Mouse (Mus musculus) cerebellum, adult 9-10 months (tissue): ENCODE data around the gene Cfap97d2.

ENCODE experiments used
- DNase-seq: peaks from one replicate; pipeline ENCODE4 v3.0.0; 2022

The Cfap97d2 gene

DNA sequence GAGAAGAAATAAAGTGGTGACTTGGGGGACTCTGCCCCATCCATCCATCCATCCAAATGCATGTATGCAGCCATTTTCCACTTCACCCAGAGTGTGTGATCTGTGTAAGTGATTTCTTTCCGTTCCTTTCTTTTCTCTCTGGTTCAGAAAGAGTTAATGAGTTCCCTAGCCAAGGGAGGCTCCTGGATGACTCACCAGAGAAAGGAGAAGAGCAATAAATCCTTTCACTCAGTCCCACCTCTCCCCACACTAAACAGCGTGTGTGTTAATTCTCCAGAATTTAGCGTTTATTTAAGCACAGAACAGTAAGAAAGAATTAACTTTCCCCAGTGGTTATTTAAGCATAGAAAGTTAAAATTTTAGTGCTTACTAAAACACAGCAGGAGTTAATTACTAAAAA, 41.9 kb downstream of the Cfap97d2 start:
- DNase-seq = no peak

GRCm38 (mm10) chr8:13753680-13754079, 48.0 kb downstream of the Cfap97d2 start:
- DNase-seq = peak; percentile 75

DNA sequence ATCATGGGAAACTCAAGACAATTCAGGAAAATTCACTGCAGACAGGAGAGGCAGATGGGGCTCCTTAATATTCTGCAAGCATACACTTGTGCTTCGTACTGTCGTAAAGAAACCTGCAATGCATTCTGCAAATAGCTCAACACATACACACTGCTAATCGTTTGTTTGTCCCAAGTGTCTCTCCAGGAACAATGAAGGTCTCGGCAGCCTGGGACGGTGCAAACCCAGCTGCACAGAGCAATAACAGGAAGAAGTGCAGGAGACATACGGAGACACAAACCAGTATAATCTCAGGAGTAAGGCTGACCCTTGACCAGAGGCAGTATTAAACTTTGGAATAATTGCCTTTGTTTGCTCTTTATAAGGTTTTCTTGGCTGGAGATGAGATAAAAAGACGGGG, 50.8 kb downstream of the Cfap97d2 start:
- no peak for DNase-seq

DNA sequence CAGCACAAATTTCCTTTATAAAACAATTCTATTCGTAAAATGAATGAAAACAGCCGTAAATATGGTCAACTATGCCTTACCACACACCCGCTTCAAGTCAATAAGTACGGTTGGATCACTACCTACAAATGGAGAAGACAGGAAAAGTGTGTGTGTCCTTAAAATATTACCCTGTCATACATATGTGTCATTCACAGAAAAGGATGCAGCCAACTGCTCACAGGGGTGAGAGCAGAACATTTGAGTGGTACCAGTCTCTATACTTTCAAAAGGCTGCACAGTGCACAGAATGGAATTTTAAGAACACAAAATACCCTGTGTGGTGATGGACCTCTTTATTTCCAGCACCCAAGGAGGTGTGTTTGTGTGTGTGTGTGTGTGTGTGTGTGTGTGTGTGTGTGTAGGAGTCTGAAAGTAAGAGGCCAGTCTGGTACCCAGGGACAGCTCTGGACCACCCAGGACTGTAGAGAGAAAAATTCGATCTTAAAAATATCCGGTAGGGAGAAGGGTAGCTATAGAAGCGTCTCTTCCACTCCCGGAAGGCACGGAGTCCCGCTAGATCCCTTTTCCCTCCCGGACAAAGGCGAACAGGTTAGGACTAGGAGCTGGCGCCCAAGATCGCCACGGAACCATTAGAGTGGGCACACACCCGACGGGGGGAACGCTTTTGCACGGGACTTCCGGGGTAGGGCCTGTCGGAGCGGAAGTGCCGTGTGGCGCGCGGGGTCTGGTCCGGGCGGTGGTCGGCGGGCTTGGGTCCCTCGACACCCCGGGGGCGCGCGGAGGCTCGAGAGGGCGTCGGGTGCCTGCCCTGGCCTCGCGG, 51.5 kb downstream of the Cfap97d2 start, which contains the start of gene Cdc16:
Gene Cdc16, plus strand, starts transcription at position 695 of the 823 bp plus-strand sequence.
- DNase-seq = peak; percentile 89

DNA sequence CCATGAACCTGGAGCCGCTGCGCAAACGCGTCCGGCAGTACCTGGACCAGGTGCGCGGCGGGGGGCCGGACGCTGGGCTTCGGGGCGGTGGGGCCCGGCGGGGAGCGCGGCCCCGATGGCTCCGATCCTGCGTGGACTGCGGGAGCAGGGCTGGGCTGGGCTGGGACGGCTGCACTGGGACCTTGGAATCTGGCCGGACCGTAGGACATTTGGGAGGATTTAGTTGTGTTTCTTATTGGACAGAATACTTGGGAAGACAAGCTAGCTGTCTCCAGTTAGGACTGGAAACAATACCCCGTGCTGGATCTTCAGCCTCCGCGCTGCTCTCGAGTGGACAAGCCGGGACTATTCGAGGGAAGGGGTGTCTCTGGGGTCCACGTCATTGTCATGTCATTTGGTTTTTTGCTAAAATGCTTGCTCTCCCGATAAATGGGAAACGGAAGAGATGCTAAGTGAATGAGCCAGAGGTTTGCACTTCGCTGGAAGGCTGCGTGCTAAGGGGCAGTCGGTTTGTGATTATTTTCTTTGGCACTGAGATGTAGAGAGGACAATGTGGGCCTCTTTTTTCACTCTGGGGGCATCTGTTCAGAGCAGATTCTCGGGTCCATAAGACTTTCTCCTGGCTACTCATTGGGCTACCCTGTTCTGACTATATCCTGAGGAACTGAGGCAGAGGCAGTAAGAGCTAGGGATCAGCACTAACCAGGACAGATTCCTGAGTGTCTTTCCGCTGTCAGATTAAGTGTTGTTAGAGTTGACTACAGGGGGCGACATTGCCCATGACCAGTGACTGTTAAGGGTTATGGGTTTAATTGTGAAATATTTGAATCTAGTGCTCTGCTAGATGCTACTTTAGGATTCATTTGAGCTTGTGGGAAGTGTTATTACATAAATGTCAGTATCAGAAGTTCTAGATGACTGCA, 52.4 kb downstream of the Cfap97d2 start:
- peak; percentile 50 for DNase-seq

DNA sequence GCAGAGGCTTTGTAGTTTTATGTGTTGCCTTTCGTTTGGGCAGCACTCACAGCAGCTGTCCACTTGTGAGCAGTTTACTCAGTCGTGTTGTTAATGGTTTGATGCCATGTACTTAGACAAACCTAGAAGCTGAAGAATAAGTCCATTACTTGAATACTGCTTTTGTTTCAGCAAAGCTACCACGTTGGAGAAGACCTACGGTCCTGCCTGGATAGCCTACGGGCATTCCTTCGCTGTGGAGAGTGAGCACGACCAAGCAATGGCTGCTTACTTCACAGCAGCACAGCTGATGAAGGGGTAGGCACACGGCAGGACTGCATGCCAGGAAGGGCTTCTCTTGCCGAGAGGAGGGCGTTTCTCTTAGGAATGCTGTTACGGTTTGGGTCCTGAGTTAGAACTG, 63.5 kb downstream of the Cfap97d2 start:
- DNase-seq = no peak

- DNase-seq = no peak
Measured at GRCm38 (mm10) chr8:13780536-13780935, 74.8 kb downstream of the Cfap97d2 start.

DNA sequence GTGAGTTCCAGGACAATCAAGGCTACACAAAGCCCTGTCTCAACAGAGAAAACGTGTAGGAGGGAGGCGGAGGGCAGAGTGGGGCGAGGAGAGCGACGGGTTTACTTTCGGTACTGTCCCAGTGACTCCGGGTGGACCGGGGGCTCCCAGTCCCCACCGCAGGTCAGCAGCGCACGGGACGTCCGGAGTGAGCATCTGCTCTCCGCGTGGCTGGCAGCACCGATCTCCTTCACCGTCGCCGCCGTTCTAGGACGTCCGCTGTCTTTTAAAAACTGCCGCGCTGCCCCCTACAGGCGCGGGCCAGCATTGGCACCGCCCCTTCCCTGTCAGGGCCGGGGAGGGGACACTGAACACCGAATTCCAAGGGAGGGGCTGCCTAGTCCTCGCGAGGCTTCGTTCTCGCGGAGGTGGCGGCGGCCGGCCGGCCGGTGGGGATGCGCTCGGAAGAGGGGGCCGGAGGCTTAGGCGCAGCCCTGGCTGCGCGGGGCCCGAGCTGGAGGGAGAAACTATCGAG, 79.6 kb downstream of the Cfap97d2 start, which contains the start of gene Upf3a:
Gene Upf3a, plus strand, starts transcription at position 366 of the 514 bp plus-strand sequence.
- peak; percentile 92 for DNase-seq

GRCm38 (mm10) chr8:13785764-13786299, 80.1 kb downstream of the Cfap97d2 start:
- peak; percentile 94 for DNase-seq

DNA sequence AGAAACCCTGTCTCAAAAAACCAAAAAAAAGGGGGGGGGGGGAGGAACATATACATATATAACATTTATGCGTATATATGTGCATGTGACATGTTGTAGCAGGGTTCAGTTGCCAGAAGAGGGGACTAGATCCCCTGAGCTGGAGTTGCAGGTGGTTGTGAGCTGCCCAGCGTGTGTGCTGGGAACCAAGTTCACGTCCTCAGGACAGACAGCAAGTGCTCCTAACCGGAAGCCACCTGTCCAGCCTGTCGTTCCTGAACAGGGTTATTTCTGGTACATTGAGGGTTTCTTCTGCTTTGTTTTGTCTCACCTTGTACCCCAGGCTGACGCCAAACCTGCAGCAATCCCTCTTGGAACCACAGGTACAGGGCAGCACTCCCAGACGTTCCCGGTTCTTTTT, 83.9 kb downstream of the Cfap97d2 start:
- DNase-seq = no peak
